Mouse (Mus musculus) embryonic stem cell, embryonic (primary cell): ENCODE measurements around the gene Klf7.

Experiments used
- CTCF ChIA-PET, 4 experiments: fragments of 300-600 bp in 2 of 4; fragments of 350-600 bp in 2 of 4; sonication (Branson Sonifier 250); formaldehyde crosslinking; loops; one replicate each; lab custom pipeline; 2022; ENCODE audit warnings: inconsistent platforms in 2 of 4; lab: Charles Lee
- POLR2A ChIA-PET, 4 experiments: fragments of 300-600 bp in 2 of 4; fragments of 350-600 bp in 2 of 4; sonication (Branson Sonifier 250); formaldehyde crosslinking; loops; one replicate each; lab custom pipeline; 2022; ENCODE audit warnings: antibody characterized with exemption in 4 of 4, inconsistent platforms in 1 of 4; lab: Charles Lee

Klf7 gene

DNA sequence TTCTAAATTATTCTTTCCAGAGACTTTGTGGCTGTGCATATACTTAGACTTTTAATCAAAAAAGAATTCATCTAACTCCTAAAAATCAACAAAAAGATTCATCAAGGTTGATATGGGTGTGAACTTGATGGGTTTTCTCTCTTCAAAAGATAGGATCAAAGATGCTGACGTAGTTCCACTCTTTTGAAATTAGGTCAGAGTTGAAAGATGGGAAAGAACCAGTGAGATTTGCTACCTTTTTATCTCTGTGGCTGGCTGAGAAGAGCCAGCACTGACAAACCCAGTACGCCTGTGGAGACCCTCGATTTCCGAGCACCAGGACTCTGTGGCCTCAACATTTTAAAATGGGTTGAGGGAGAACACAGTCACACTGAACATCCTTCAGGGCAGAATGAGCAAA, 36.2 kb downstream of the Klf7 start:
- ChIA-PET CTCF (no interaction called here), POLR2A (interaction anchor here in 2 of 4 experiments (2.0 to 5.6 kb wide), 2 partner anchors 36 kb away, joined by 6 to 29 read pairs; partner anchors contain the start of gene Klf7 (in 2 of the 2))

- CTCF ChIA-PET: no interaction called here
- POLR2A ChIA-PET: interaction anchor here in 1 of 4 experiments (2.0 kb wide), 1 partner anchor 37 kb away, joined by 6 read pairs; the partner anchor contains the start of gene Klf7
These were observed 36.7 kb downstream of the Klf7 start for GRCm38 (mm10) chr1:64085361-64085760.

GRCm38 (mm10) chr1:64084706-64085105, 37.4 kb downstream of the Klf7 start:
- POLR2A ChIA-PET: interaction anchor here in 1 of 4 experiments (2.0 kb wide), 1 partner anchor 37 kb away, joined by 6 read pairs; the partner anchor contains the start of gene Klf7
- CTCF ChIA-PET: no interaction called here

- ChIA-PET POLR2A (interaction anchor here in 2 of 4 experiments (0.5 to 1.4 kb wide), 3 partner anchors 40 to 220 kb away, joined by 3 to 7 read pairs (median 4); partner anchors contain the start of gene Klf7 (in 1 of the 2)), CTCF (no interaction called here)
These were observed 40.3 kb downstream of the Klf7 start for GRCm38 (mm10) chr1:64081791-64082190.

DNA sequence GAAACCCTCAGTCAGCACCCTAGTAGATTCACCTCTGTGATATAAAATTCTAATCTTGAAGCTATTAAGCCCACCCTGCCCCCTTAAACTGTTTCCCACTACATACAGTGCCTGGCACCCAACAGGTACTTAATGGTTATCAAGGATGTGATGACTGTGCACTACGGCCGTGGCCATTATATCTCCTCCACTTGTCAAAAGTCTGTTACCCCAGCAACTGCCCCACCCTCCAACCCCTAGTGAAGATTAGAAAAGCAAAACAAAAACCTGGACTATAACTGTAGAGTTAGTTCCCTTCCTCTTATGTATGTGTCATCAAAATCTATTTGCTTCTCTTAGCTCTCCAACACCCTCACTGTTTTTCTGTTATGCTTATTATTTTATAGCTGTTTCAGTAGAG, 40.9 kb downstream of the Klf7 start:
- POLR2A ChIA-PET: interaction anchor here in 2 of 4 experiments (0.5 to 1.4 kb wide), 2 partner anchors 41 to 95 kb away, joined by 4 to 7 read pairs; partner anchors contain the start of gene Klf7 (in 1 of the 2)
- CTCF ChIA-PET: no interaction called here

DNA sequence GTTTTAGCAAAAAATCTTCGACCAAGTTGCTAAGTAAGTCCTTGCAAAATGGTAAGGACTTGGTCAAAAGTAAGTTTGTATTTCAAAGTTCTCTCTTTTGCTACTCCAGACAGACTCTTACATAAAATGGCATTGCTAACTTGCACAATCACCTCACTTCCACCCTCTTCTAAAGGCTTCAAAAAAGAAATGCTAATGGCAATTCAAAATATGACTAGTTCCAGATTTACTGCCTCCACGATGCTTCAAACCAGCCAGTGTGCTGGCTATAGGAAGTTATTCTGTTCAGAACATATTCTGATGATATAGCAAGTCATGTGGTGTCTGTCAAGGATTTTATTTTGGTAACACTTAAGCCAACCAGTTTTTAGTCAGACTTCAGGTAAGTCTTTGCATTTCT, 41.8 kb downstream of the Klf7 start:
- ChIA-PET POLR2A (interaction anchor here (0.6 to 5.6 kb wide), 9 partner anchors 9 to 126 kb away, joined by 3 to 40 read pairs (median 12); partner anchors contain the start of gene Klf7 (in 4 of the 4)), CTCF (interaction anchor here in 1 of 4 experiments (0.6 kb wide), 1 partner anchor 31 kb away, joined by 3 read pairs; no protein-coding TSS in a partner anchor)

DNA sequence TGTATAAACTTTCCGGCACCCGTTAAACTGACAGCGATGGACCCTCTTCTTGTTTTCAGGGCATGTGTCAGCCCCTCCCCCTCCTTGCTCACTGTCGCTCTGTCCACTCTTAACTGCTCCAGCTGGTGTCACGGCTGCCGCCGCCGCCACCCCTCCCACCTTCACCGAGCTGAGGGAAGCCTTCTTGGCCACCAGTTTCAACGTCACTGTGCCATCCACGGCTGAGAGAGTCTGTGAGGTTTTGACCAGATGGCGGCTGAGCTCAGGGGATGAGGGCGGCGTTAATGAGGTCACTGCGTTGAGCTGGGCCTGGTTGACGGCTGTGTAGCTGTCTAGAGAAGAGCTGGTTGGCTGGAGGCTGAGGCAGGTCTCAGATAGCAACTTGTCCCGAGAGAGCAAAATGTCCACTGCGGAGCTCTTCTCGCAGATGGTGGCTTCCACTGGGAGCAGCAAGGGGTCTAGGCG, 43.3 kb downstream of the Klf7 start:
- ChIA-PET POLR2A (interaction anchor here in 3 of 4 experiments (0.6 to 5.6 kb wide), 9 partner anchors 10 to 43 kb away, joined by 3 to 40 read pairs (median 12); partner anchors contain the start of gene Klf7 (in 3 of the 3)), CTCF (interaction anchor here in 1 of 4 experiments (0.6 kb wide), 1 partner anchor 133 kb away, joined by 4 read pairs; no protein-coding TSS in a partner anchor)

DNA sequence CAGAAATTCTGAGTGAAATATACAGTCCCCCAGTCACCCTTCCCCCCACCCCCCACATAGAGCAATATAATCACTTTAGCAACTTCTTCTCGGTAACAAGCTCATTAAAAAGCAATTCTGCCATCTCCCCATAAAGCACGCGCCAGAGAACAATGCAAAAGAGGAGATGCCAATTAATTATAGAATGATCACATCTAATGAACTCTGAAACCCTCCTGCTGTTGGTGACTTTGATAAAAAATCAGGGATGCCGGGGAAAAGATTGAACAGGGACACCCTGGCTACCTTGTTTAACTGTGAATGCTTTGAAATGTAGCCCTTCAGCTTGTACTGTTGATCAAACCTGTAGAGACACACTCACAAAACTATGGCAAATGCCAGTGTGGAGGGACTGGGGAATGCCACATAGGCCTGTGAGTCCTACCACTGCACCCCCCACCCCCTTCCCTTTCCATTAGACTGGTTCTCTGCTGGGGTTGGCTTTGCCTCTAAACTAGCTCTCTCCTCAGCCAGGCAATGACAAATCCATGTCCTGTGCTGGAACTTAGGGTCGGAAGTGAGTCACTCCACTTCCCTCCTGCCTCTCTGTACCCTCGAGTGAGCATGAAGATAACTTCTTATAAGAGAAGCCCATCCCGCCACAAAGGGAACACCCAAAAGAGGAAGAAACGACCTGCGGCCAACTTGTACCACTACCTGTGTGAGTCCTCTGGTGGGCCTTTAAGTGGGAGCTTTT, 43.9 kb downstream of the Klf7 start:
- ChIA-PET CTCF (interaction anchor here in 1 of 4 experiments (0.6 kb wide), 1 partner anchor 133 kb away, joined by 4 read pairs; no protein-coding TSS in a partner anchor), POLR2A (interaction anchor here in 3 of 4 experiments (0.6 to 5.6 kb wide), 9 partner anchors 11 to 43 kb away, joined by 3 to 40 read pairs (median 12); partner anchors contain the start of gene Klf7 (in 3 of the 3))

DNA sequence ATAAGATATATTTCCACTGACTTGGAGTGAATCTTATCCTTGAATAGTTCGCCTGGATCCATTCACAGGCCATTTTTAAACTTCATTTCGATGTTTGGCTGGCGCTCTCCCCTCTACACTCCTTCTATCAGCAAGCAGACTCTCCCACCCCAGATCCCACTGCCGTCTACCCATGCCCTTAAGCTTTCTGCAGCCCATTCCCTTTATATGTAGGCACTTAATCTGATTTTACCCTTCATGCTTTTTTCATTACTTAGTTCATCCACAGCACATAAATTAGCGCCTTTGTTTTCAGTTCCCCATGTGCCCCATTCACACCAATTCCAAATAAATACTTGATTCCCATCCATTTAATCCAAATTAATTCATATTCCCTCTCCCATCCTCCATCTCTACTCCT, 48.0 kb downstream of the Klf7 start:
- CTCF ChIA-PET: no interaction called here

GRCm38 (mm10) chr1:64070947-64071346, 51.1 kb downstream of the Klf7 start:
- POLR2A ChIA-PET: no interaction called here

More for the DNA sequence above, 48.0 kb downstream of the Klf7 start:
- POLR2A ChIA-PET: no interaction called here

GRCm38 (mm10) chr1:64066320-64067254, 55.5 kb downstream of the Klf7 start:
- CTCF ChIA-PET: interaction anchor here in 1 of 4 experiments (0.6 kb wide), 1 partner anchor 552 kb away, joined by 4 read pairs; no protein-coding TSS in a partner anchor
- POLR2A ChIA-PET: interaction anchor here in 1 of 4 experiments (0.7 kb wide), 1 partner anchor 466 kb away, joined by 5 read pairs; no protein-coding TSS in a partner anchor

More at GRCm38 (mm10) chr1:64070947-64071346, 51.1 kb downstream of the Klf7 start:
- CTCF ChIA-PET: no interaction called here

- POLR2A ChIA-PET: interaction anchor here in 1 of 4 experiments (0.9 to 2.3 kb wide), 2 partner anchors 11 to 60 kb away, joined by 3 to 6 read pairs; partner anchors contain the start of gene Klf7
These were observed 60.6 kb downstream of the Klf7 start for GRCm38 (mm10) chr1:64061488-64061887.

DNA sequence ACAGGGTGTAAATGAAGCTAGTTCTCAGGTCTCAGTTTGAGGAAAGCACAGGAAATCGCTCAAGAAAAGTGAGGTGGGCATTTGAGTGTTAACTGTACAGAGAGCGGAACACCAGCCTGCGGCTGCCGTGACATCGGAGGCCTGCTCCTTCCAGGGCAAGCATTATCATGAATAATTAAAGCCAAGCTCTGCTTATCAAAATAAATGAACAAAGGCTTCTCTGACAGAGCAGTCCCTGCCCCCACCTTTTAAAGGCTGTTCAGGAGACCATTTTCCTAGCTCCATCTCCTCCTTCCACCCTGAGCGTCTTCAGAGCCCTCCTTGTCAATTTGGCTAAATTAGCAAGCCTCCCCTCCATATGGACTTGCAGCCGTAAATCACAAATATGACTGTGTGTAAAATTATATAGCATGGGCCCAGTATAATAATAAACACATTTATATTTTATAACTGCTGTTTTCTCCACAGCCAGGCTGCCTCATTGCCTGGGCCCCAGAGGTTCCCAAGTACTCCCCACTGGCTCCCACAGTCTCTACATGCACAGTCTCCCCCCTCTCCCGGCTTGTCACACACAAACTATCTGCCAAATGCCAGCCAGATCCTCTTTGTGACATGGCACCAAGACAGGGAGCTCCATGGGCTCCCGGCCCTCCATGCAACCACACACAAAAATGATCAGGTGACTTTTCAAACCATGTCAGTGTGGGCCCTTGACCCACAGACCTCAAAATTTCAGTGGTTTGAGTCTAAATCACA, 61.2 kb downstream of the Klf7 start:
- ChIA-PET CTCF (no interaction called here), POLR2A (interaction anchor here in 1 of 4 experiments (0.9 to 1.4 kb wide), 4 partner anchors 10 to 61 kb away, joined by 3 to 6 read pairs (median 3); partner anchors contain the start of gene Klf7)

More at GRCm38 (mm10) chr1:64061488-64061887, 60.6 kb downstream of the Klf7 start:
- CTCF ChIA-PET: no interaction called here

- CTCF ChIA-PET: no interaction called here
- POLR2A ChIA-PET: interaction anchor here in 2 of 4 experiments (0.5 to 1.4 kb wide), 4 partner anchors 19 to 229 kb away, joined by 3 to 6 read pairs (median 3); partner anchors contain the start of gene Klf7 (in 1 of the 2)
These were observed 62.0 kb downstream of the Klf7 start for GRCm38 (mm10) chr1:64060116-64060515.

GRCm38 (mm10) chr1:64056541-64056940, 65.5 kb downstream of the Klf7 start:
- POLR2A ChIA-PET: interaction anchor here in 2 of 4 experiments (1.4 to 3.4 kb wide), 2 partner anchors 65 to 66 kb away, joined by 5 to 10 read pairs; partner anchors contain the start of gene Klf7 (in 2 of the 2)

GRCm38 (mm10) chr1:64055978-64056377, 66.1 kb downstream of the Klf7 start:
- ChIA-PET CTCF (no interaction called here), POLR2A (interaction anchor here in 2 of 4 experiments (1.4 to 3.4 kb wide), 2 partner anchors 66 kb away, joined by 5 to 10 read pairs; partner anchors contain the start of gene Klf7 (in 2 of the 2))

More at GRCm38 (mm10) chr1:64056541-64056940, 65.5 kb downstream of the Klf7 start:
- CTCF ChIA-PET: no interaction called here

DNA sequence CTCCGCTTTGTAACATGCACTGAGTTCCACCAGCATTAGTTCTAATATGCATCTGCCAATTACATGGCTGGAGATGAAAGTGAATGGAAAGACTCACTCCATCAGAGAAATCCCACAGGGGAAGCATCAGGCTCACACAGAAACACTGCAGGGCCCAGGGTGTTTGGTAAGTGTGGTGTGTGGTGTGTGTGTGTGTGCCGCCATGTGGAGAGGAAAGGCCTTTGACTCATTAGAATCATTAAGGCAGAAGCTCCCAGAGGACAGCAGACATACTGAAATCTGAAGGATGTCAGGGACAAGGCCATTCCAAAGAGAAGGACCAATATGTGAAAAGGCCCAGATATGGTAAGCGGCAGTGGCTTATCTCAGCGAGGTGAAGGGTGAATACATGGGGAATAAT, 66.9 kb downstream of the Klf7 start:
- ChIA-PET CTCF (no interaction called here), POLR2A (interaction anchor here in 1 of 4 experiments (3.4 kb wide), 1 partner anchor 66 kb away, joined by 10 read pairs; the partner anchor contains the start of gene Klf7)
